Mouse (Mus musculus) stomach, postnatal 0 days (tissue): ENCODE measurements at regions not wholly inside any gene's neighbourhood (a gene's known extent, or its start where the extent isn't known, plus 50 kb on each side); places are given as distances from the start of the nearest gene placed in this dataset.

ENCODE experiments used
- CTCF ChIP-seq: IDR thresholded peaks from 2 replicates; pipeline ENCODE4 v1.5.1; 2016; ENCODE audit warnings: antibody characterized with exemption, low read depth, mild to moderate bottlenecking, moderate library complexity
- EP300 ChIP-seq: optimal IDR thresholded peaks from 2 replicates; pipeline ENCODE3; 2016; ENCODE audit warnings: antibody characterized with exemption

GRCm38 (mm10) chr2:74063302-74063701 lies 152.2 kb upstream of the Atp5g3 start:
- TF ChIP-seq CTCF: no peak
- TF ChIP-seq EP300: no peak
